Mouse (Mus musculus): ENCODE data around the gene Olfr535.
"Not testable (repeated sequence)": the region's sequence is repeated elsewhere in the genome, so short reads cannot be mapped to it uniquely, and the experiment has no call there.

The Olfr535 gene

DNA sequence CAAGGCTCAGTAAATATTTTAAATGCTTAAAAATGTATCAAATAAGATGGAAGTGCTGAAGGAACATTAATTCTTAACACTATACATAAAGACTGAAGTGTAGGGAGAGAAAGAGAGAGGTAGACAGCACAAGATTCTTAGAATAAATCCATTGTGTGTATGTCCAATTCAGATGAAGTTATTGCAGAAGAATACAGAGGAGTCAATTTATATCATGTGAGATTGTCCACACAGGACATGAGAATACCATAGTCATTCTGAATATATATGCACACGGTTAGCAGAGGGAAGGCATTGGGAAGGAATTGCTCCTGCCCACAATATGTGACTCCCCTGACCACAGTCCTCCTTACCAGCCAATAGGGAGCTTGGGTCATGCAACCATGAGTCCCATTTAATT lies at the start of gene Olfr535:
TSS of gene Olfr535 (plus strand) at position 301 of the 400 bp plus-strand sequence.
- DNase-seq (ENCODE audit: low spot score), result no peak

DNA sequence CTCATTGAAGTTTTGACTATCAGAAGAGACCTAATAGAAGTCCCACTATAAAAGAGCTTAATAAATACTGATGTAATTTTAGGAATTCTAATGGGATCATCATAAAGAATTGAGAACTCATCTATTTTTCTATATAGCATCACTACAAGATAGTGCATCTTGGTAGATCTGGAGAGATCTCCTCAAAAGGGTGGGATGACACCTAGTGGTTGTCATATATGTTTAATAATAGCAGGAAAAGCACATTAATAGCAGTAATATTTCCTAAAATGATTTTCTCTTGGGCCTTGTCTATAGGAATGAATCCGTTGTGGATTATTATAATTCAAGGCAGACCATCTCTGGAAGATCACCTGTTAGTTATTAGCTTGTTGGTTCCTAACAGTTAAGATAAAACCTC lies 40.9 kb upstream of the Olfr535 start:
- no peak for DNase-seq (ENCODE audit: low spot score)

DNA sequence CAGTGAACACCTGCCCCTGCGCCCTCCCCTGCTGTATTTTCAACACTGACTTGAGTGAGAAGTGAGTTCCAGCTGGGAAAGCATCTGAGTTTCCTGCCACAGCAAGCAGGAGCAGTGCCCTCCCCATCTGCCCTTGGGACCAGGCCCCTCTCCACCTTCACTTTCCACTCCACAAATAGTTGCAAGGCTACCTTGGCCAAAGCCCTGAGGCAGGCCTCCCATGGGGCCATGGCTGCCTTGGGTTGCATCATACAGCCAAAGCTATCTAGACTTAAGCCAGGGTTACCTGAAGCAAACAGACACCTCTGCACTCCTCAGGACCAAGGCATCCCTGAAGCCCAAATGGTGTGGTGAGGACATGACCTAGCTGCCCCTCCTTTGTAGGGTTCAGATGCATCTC lies 20.9 kb upstream of the Olfr535 start, which contains the start of gene Olfr533:
TSS of gene Olfr533 (plus strand) at position 301 of the 400 bp plus-strand sequence.
- not testable (repeated sequence) for DNase-seq (ENCODE audit: low spot score)

DNA sequence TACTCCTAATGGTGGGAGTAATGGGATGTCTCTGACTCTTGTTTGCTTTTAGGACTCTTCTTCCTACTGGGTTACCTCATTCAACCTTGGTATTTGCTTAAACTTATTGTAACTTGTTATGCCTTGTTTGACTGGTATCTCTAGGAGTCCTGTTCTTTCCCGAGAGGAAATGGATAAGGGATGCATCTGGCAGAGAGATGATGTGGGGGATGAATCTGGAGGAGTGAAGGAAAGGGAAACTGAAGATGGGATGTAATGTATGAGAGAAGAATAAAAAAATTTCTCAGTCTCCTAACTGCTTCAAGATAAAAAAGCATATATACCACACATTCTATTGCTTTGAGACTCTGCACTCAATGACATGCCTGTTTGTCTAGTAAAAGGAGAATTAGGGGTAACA lies 6.1 kb upstream of the Olfr535 start:
- DNase-seq (ENCODE audit: low spot score), result no peak

DNA sequence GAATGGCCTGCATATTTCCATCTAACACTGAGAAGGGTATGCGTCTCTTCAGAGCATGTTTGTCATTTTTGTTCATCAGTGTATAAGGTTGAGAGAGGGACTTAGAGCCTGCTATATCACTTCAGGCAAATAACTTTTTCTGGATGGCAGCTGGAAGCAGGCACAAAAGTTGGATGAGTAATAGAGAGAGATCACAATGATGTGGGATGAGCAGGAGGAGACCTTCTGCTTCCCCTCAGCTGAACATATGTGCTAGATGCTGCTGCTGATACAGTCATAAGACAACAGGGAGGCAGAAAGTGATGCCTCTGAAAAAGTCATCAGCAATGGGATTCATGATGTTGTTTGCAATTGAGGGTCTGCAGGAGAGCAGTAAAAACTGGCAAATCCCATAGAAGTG lies 5.3 kb upstream of the Olfr535 start:
- DNase-seq (ENCODE audit: low spot score), result no peak

DNA sequence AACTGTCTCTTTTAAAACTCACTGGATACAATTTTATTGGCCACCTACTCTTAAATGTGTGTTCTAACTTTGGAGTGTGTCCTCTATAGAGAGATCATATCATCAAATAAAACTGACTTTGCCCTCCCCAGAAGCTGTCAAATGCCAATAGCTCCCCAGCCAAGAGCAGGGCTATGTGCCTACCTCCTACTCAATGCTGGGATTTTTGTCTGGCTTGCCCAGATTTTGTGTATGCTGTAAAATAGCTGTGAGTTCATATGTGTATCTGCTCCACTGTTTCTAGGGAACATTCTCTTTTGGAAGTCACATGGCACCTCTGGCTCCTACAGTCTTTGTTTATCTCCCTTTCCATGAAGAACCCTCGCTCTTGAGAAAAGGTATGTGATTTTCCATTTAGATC lies 5.0 kb downstream of the Olfr535 start:
- no peak for DNase-seq (ENCODE audit: low spot score)

DNA sequence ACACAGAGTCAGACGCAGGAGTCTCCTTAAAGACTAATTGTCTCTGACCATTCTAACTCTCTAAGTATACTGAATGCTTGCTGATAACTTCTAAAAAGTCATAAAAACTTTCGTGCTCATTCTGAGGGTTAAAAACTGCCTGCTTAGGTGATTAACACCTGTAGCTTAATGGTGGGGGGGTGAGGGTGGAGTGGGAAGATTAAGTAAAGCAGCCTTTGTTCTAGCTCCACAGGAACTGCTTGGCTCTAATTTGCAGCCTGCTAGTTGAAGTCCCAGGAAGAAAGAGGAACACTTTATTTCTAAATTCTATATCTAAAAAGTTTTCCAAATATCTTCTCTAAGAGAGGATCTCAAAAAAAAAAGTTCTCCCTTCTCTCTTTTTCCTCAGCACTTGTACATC lies 10.2 kb downstream of the Olfr535 start:
- no peak for DNase-seq (ENCODE audit: low spot score)

DNA sequence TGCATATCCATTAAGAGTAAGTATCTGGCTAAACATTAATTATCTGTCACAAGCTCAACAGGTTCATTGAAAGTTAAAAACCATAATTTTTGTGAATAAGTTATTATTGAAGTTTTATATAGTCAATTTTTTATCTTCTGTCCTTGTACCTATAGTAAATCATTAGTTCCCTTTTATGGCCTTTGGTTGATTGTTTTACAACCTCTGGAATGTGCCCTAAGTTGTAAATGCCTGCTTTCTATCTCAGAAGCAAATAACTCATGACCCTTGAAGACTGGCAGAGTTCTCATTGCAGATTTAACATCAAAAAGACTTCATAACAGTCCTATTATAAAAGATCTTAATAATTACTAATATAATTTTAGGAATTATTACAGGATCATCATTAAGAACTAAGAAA lies 10.7 kb downstream of the Olfr535 start:
- no peak for DNase-seq (ENCODE audit: low spot score)

DNA sequence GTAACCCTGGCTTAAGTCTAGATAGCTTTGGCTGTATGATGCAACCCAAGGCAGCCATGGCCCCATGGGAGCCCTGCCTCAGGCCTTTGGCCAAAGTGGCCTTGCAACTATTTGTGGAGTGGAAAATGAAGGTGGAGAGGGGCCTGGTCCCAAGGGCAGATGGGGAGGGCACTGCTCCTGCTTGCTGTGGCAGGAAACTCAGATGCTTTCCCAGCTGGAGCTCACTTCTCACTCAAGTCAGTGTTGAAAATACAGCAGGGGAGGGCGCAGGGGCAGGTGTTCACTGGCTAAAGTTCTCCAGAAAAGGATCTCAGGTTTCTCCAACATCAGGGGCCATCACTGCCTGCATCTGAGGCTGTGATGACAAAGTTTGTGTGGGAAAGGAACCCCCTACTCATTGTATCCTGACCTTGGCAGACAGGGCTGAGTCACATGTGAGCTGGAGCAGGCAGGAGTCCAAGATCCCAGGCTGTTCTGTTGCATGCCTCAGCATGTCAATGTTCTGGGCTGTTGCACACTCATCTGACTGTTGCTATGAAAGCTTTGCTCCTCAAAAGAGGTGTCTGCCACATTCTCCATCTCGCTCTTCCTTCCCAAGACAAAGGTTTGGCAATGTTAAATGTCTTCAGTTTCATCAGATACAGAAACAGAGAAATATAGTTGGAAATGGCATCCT lies 23.5 kb downstream of the Olfr535 start, which contains the start of gene Olfr536:
TSS of gene Olfr536 (minus strand) at position 51 of the 676 bp plus-strand sequence.
- not testable (repeated sequence) for DNase-seq (ENCODE audit: low spot score)

DNA sequence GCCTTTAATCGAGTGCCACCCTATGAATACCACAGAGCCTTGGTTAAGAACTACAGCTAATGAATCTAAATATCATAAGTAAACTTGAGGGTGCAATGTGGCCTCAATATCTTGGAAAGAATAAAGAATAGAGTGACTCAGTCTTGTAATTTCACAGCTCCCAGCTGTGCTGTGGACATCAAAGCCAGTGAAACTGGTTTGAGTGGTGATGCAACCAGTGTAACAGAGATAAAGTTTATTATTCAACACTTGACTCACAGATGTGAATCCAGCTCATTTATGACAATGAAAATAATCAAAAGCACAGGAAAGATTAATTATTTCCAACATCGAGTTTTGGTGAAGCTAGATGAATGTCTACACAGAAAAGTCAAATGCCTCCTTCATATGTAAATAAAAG lies 55.7 kb downstream of the Olfr535 start:
- no peak for DNase-seq (ENCODE audit: low spot score)
